Mouse (Mus musculus) spleen, adult 10 weeks (tissue): ENCODE results near the gene Gal3st1. TPM values are rescaled to one million over a fixed set of nuclear protein-coding genes. Genes with fewer than 3 reads are reported as not detected.

Experiments used
- polyA plus RNA-seq: library from polyadenylated mRNA; stranded (reverse); fragments of 350-450 nt; fragmentation: Illumina TruSeq; extraction: RNeasy Lipid Tissue Mini Kit (QIAGEN cat#74804); gene quantifications from one replicate; pipeline ENCODE4 v1.2.3, GENCODE M21; 2015; ENCODE audit warnings: low replicate concordance; ENCODE audit not compliant: insufficient read depth

Gal3st1 gene
- polyA plus RNA-seq, result not detected

GRCm38 (mm10) chr11:3983291-3983862 is at the start of gene Gal3st1:
TSS of gene Gal3st1 (plus strand) at chr11:3983636.

GRCm38 (mm10) chr11:3963610-3964415 is 19.6 kb upstream of the Gal3st1 start, which contains the start of gene Pes1:
TSS of gene Pes1 (plus strand) at chr11:3963975.

GRCm38 (mm10) chr11:3976678-3977077 is 6.8 kb upstream of the Gal3st1 start, which contains the start of gene 4930556J24Rik:
TSS of gene 4930556J24Rik (minus strand) at chr11:3976778.

DNA sequence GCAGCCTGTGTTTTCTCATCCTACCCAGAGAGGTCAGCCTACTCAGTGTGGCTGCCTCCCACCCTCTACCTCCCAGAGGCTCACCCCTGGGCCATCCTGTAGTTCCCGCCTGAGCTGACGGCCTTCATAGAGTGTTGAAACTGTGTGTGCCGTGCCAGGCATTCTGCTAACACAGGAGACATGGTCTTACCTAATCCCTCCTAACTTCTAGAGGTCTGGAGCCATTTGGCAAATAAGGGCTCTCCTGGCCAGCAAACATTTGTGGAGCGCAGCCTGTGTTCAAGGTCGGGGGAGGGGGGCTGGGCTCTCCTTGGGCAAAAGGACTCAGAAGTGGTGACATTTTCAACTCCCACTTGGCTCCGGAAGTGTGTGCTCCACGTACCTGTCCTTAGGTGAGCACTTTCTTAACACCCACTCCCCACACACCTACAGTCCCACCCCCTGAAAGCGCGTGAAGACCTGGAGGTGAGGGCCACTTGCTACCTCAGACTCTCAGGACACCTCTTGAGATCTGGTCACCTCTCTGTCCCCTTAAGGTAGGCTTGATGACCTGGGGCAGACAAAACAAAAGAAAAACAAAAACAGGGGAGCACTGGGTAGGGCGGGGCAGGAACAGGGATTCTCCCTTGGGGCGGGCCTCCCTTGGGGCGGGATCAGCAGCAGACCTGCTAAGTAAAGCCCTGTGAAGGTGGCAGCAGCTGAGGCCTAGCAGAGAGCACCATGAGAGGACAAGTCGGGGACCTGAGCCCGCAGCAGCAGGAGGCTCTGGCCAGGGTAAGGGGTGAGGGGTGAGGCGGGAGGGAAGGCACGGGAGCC is 47.9 kb downstream of the Gal3st1 start, which contains the start of gene Sec14l4:
Gene Sec14l4, plus strand, starts transcription at position 337 of the 816 bp plus-strand sequence.

Other genes starting within 250 kb of the Gal3st1 start
- not detected for gene Osbp2, start 119.7 kb upstream of the Gal3st1 start, polyA plus RNA-seq
- gene 4921536K21Rik, start 88.5 kb upstream of the Gal3st1 start, polyA plus RNA-seq, result not detected
- 0.59 TPM for gene Dusp18, start 88.4 kb upstream of the Gal3st1 start, polyA plus RNA-seq
- gene Slc35e4, start 69.0 kb upstream of the Gal3st1 start, polyA plus RNA-seq, result 0.43 TPM
- 39.0 TPM for gene Tcn2, start 51.5 kb upstream of the Gal3st1 start, polyA plus RNA-seq
- 99.8 TPM for gene Pes1, start 19.7 kb upstream of the Gal3st1 start, polyA plus RNA-seq
- gene 4930556J24Rik, start 6.9 kb upstream of the Gal3st1 start, polyA plus RNA-seq, result not detected
- gene Sec14l4, start 47.8 kb downstream of the Gal3st1 start, polyA plus RNA-seq, result not detected
- gene Sec14l3, start 81.2 kb downstream of the Gal3st1 start, polyA plus RNA-seq, result not detected
- 2.1 TPM for gene Mtfp1, start 111.8 kb downstream of the Gal3st1 start, polyA plus RNA-seq
- gene Sec14l2, start 139.8 kb downstream of the Gal3st1 start, polyA plus RNA-seq, result 1.8 TPM
- 23.6 TPM for gene Rnf215, start 151.6 kb downstream of the Gal3st1 start, polyA plus RNA-seq
- gene Ccdc157, start 176.7 kb downstream of the Gal3st1 start, polyA plus RNA-seq, result 5.8 TPM
- gene Sf3a1, start 176.7 kb downstream of the Gal3st1 start, polyA plus RNA-seq, result 41.7 TPM
- 13.5 TPM for gene Tbc1d10a, start 203.2 kb downstream of the Gal3st1 start, polyA plus RNA-seq
- gene Castor1, start 234.6 kb downstream of the Gal3st1 start, polyA plus RNA-seq, result 2.3 TPM